Mouse (Mus musculus) layer of hippocampus, adult 11-12 months (tissue): ENCODE measurements at regions not wholly inside any gene's neighbourhood (a gene's known extent, or its start where the extent isn't known, plus 50 kb on each side); places are given as distances from the start of the nearest gene placed in this dataset.

ENCODE experiments used
- DNase-seq: peaks from one replicate; pipeline ENCODE4 v3.0.0; 2022; ENCODE audit warnings: low spot score

DNA sequence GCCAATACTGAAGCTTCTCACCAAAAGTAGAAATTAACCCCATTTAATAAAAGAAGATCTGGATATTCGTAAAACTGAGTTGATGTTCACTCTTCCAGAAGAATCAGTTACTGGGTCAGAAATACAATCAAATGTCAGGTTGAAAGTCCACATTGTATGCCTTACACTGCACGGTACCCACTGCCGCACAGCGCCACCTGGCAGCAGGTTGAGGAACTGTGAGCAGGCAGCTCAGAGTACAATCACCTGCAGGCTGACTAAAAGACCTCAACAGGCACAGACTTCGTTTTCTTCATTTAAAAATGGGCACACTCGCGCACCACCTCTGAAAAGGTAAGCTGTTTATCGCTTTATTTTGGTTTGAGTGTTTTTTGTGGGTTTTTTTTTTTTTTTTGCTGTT, 341.8 kb upstream of the Mms22l start:
- peak; percentile 68 for DNase-seq

DNA sequence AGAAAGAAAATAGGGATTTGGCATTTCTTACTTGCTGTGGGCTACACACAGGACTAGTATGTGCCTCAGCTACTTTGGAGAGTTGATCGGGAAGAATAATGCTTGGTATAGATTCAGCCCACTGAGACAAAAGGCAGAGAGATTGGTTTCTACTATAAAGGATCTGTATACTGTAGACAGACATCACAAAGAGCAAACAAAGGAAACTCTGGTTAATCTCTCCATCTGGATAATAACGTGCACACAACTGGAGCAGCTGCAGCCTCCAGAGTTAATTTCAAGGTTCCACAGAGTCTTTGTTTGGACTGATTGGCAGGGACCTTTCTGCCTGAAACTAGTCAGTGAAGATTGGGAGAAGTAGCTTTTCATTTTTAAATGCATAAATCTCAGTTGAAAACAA, 322.5 kb upstream of the Mms22l start:
- no peak for DNase-seq

DNA sequence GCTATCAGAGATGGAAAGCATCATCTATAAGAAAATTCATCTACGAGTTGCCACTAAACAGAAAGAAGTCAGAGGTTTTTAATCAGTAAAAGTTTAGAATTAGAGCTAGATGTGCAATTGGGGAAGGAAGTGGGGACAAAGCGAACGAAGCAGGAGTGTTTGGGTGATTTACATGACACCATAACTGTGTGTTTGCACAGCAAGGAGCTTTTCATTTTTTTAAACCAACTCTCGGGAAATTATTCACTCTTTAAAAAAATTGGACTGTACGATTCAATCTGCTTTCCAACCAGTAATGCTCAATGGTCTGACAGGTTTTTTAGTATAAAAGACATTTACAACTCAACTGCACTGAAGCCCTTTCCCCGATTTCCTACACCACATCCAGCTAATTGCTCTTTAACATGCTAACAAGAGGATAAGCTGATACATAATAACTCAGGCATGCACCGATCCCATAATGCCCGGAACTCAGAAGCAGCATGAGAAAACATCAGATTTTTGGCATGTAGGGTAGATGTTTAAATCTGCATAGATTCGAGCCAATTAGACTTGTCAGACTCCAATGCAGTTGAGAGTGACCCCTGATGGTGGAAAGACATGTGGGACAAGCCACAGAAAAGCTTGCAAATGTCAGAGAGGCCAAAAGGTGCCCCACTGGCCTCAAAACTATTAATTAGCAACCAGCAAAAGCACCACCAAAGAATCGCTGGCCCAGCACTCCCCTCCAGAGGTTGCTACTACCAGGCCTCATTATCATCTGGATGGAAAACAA, 282.8 kb upstream of the Mms22l start:
- peak; percentile 4 for DNase-seq

DNA sequence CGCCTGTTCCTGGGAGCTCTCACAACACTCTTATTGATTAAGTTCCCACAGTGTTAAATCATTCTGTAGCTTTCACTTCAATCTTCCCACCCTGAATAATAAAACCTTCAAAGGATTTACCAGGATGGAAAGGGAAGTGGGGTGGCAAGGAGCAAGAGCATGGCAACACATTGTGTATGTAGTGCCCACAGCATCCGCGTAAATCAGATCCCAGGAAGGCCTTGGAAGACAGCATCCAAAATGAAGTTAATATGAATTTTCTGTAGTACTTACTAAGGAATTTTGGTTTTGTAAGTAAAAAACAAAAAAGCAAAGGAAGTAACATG, 282.3 kb upstream of the Mms22l start:
- DNase-seq = no peak

DNA sequence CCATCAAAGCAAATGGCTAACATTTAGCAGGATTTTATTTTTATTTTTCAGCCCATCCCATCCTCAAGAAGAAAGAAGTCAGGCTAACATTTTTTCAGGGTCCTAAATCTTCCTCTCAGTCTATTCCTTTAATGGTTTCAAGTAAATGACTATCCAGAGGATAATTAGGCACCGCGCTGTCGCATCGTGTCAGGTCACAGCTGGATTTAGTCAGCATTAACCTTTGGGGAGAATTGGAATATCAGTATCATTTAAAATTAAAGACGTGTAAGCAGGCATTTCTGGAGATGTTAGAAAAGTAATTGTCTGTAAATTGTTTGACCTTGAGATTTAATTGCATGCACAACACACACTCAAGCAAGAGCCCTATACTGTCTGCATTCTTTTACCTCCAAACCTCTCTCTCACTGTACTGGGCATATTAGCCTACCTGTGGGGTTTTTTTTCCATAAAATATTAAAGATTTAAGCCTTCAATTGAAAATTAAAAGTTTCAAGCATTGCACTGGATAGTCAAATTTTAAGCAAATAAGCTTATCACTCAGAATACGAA, 277.8 kb upstream of the Mms22l start:
- DNase-seq = no peak

DNA sequence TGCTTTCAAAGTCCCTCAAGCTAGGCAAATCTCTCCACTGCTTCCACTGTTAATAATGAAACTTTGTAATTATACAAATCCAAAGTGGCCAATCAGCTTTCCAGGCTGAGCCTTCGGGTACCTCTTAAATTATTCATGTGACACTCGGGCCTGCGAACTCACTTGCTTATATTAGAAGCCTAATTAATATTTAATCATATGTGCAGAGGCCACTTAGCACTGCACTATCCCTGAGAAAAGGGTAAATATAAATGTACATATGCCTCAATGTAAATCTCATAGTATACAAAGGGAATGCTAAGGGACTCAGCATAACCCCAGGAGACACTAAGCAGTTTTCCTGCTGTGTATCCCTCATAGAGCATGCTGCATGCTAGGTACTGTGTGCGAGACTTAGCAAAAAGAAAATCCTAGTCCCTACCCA, 277.2 kb upstream of the Mms22l start:
- no peak for DNase-seq

DNA sequence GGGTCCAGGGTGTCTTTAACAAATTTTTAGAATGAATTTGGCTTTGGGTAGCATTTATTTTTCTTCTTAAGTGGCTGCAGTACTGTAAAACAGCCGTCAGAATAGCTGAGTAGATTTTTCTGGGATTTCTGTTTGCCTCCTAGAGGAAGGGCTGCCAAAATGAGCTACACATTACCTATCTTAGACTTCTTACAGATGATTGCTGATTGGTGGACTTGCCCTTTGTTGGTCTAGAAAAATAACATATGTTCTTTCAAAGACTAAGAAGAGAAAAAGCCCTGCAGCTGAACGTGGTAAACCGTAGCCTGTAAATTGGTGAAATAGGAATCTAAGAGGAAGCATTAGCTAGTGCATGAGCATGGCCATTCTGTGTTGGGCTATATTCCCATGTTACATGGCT, 276.7 kb upstream of the Mms22l start:
- no peak for DNase-seq

DNA sequence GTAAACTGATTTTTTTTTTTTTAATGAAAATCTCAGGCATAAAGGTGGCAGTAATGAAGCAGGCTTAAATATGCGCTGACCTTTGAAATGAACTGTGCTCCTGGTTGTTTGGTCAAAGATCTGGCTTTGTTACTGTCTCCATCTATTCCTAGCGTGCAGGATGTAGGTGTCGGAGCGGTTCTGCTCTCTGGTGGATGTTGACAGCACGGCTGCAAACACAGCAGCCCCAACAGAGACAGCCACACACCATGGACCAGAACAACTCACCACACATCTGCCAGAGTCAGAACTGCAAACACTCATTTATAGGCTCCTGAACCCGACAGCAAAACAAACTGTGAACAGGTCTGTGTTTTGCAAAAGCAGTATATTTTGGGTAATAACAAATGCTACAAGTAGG, 251.1 kb upstream of the Mms22l start:
- DNase-seq = no peak

DNA sequence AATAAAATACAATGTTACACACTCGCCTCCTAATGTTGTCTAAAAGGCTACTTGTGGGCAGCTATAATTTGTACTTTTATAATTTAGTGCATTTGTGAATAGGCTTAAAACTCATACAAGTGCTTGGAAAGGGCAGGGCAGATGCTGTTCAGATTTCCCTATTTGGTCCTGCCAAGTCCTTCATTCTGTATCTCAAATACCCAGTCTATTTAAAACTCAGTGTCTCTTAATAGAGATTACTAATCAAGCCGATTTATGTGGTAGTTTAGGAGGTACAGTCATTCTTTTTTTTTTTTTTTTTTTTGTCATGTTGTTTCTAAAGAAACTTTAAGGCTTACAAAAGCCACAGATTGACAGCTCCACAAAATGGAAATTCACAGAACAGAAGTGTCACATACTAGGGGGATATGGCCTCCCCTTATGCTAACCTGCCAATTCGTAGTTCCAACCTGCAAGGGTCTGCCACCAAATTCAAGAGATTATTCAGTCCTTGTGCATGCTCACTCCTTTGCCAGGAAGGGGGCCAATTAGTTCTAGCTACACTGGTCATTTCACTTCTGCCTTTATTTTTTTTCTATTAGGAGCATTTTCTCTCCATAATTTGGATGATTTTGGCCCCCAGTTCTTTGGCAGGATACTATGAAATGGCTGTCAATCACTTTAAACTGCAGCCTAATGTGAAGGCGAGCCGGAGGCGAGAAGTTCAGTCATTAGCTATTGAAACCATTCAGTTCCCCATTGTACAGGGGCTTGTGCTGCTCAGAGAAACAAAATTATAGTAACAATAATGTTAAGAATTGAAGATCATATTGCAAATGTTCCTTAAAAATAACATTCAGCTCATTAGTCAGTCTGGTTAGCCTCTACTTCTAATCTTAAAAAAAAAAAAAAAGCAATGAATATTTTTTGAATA, 247.9 kb upstream of the Mms22l start:
- DNase-seq = no peak

DNA sequence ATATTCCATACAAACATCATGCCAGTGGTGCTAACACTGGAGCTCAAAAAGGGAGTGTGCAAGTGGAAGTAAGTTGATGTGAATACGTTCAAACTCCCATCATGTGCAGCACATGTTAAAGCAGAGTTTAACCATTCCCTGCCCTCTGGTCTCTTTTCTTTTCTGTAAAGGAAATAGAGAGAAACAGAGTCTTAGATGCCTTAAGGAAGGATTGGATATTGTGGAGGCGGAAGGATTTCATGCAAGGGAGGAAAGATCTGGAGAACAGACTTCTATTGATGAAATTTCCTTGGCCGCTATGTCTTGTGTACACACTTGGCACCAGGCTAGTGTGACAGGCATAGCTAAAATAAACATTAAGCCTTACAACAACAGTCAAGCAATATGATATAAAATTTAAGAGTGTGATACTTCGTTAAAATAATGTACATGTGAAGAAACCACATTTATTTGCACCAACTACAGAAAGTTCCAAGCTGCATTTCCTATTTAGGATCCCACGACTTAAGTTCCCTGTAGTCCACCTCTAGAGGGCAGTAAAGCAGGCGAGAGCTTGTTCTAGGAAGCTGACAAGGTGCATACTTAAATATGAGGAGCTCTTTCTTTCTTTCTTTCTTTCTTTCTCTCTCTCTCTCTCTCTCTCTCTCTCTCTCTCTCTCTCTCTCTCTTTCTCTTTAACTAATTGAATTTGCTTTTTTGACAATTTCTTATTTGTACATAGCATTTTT, 246.8 kb upstream of the Mms22l start:
- DNase-seq = peak; percentile 8

DNA sequence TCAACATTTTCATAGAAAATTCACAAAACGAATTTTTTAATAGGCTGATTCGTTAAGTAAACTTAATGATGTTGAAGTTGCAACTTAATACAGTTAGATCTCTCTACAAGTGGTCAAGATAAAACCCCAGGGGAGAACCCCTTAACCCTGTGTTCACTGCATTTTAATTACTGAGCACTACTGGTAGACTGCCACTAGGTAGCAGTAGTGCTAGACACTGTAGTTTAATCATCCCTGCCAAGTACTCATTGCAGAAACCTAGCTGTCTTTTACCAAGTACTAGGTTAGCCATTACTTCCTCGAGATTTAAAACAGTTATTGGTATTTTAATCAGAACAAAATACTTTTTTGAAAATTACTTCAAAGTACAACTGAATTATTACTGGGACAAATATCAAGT, 218.1 kb upstream of the Mms22l start:
- DNase-seq = no peak
